Mouse (Mus musculus) adrenal gland, postnatal 4 days (tissue): ENCODE results near the gene Srf. TPM values are rescaled to one million over a fixed set of nuclear protein-coding genes. Genes with fewer than 3 reads are reported as not detected.
"Not testable (repeated sequence)": the region's sequence is repeated elsewhere in the genome, so short reads cannot be mapped to it uniquely, and the experiment has no call there.

ENCODE experiments used
- DNase-seq, 2 experiments: peaks; one replicate each; pipeline ENCODE4 v3.0.0; 2021 to 2022; ENCODE audit warnings: low spot score in 2 of 2, mixed read lengths in 2 of 2
- total RNA-seq, 2 experiments: library from RNA; stranded (reverse); gene quantifications; 2 replicates each; pipeline ENCODE4 v1.2.3; 2021

Srf gene
- total RNA-seq, 2 experiments from 2014 or later = 35.4 to 36.8 TPM

DNA sequence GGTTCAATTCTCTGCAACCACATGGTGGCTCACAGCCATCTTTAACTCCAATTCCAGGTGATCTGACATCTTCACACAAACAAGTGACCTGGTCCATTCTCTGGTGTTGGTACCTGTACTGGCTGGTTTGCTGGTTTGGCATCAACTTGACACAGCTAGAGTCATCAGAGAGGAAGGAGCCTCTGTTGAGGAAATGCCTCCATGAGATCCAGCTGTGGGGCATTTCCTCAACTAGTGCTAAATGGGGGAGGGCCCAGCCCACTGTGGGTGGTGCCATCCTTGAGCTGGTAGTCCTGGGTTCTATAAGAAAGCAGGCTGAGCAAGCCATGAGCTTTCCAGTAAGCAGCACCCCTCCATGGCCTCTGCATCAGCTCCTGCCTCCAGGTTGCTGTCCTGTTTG lies 1.3 kb upstream of the Srf start:
- DNase-seq = not testable (repeated sequence)

GRCm38 (mm10) chr17:46556584-46556945 lies 590 bp upstream of the Srf start:
- DNase-seq = no peak

DNA sequence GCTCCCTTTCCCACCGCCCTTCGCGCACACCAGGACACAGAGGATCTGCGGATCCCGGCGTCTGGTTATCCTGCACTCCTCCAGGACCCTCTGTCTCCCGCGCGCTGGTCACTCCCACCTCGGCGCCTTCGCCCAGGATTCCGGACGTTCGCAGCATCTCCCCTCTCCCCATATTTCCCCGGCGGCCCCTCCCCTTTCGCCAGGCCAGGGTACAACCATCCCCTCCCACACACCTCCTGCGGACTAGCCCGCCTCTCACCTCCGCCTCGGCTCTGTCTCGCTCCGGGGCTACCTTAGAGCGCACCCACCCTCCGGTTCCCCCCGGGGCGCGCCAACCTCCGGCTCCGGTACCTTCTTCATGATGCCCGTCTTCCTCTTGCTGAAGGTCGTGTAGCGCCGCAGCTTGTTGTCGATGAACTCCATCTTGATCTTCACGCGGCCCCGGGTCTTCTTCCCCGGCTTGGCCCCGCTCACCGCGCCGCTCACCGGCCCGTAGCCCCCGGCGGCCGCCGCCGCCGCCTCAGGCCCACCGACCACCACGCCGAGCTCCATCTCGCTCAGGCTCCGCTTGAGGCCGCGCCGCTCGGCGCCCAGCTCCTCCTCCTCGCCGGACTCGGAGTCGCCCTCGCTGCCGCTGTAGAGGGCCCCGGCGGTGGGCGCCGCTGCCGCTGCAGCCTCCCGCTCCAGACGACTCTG lies 850 bp downstream of the Srf start:
- DNase-seq = no peak

DNA sequence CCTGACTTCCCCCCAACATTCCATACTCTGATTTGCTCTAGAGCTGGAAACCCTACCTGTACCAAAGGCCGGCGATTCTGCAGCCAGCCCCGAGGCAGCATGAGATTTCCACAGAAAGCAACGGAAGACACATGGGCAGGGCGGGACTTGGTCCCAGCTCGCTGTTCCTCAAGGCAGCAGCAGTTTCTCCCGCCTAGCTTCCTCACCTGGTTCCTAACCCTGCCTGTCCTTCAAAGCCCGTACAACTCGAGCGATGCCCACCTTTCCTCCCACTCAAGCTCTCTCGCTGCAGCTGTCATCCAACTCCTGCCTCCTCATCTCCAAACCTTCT lies 1.4 kb downstream of the Srf start:
- DNase-seq = no peak

DNA sequence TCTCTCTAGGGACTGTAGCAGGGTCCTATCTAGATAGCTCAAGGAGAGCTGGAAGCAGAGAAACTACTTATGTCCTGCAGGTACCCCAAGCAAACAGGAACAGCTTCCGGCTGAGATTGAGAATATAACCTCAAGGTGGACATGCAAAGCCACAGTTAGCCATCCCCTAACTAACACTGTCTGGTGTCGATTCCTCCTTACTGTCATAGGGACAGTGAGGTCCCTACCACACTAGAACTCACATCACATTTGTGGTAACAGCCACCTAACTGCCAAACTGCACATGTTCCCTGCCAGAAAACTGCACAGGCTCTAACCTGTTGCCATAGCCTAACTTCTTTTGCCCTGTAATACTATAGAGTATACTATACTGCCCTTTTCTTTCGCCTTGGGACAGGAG lies 2.0 kb downstream of the Srf start:
- DNase-seq = no peak

DNA sequence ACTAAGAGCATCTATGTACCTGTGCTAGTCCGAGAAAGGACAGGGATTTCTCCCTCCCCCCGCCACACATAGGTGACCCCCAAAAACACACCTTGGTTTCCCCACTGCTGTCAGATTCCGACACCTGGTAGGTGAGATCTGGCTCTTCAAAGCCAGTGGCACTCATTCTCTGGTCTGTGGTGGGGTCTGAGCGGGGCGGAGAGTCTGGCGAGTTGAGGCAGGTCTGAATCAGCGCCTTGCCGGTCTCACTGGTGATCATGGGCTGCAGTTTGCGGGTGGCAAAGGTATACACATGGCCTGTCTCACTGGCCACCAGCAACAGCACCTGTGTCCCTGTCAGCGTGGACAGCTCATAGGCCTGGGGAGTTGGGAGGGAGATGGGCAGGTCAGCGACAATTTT lies 2.5 kb downstream of the Srf start:
- DNase-seq = no peak

DNA sequence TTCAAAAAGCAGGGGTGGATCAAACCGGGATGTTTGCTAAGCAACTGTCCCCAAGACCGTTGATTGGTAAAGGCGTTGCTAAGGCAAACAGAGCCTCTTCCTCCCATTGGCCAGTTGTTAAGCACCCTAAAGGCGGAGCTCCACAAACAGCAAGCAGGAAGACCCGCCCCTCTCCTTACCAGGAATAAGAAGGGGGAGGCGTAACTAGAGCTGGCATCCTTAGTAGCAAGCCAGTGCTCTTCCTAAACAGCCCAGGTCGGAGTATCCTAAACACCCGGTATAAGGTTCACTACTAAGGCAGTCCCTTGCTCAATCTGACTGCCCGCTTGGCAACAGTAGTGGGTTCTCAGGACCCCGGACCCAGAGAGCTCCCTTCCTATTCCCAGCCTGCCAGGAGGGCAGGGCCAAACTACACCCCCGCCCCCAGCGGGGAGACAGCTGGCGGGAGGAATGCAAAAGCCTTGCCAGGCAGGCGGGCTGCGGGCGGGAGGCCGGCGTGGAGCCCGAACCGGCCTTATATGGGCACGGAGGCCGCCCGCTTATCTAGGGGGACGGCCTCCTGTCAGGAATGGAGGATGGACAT lies 3.0 kb downstream of the Srf start:
- peak; percentile 73 to 82 for DNase-seq

- no peak for DNase-seq
Measured at GRCm38 (mm10) chr17:46552151-46552550, 3.8 kb downstream of the Srf start.

GRCm38 (mm10) chr17:46551369-46551768 lies 4.6 kb downstream of the Srf start:
- DNase-seq = no peak

- no peak for DNase-seq
Measured at GRCm38 (mm10) chr17:46550904-46551303, 5.1 kb downstream of the Srf start.

DNA sequence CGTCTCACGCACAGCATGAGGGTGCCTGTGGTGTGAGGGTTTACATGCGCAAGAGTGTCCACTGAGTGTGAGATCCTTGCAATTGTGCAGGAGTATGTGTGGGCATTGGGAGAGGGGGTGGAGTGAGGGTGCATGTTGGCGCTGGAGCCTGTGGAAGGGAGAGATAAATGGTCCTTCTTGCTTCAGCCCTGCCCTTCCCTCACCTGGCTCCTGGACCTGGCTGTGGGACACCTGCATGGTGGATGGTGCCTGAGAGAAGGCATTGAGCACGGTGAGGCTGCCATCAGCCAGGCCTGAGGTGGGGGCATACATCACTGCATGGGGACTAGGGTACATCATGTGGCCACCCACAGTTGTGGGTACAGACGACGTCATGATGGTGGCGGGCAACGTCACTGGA lies 6.3 kb downstream of the Srf start:
- no peak for DNase-seq

GRCm38 (mm10) chr17:46549193-46549592 lies 6.8 kb downstream of the Srf start:
- DNase-seq = no peak

DNA sequence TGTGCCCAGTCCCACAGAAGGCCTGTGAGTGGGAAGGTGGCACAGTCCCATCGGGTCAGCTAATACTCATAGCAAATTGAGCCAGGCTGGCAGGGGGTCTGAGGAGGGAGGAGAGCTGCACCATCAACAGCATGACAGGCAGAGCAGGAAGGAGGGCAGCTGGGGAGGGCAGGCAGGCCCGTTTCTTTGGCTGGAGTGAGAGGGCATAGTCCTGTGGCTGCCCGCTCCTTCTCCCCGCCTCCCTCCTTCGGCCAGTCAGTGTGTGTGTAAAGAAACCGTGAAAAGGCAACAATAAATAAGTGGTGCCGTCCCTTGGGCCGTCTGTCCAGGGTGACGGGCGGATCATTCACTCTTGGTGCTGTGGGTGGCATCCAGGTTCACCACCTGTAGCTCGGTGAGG lies 7.2 kb downstream of the Srf start:
- no peak for DNase-seq

DNA sequence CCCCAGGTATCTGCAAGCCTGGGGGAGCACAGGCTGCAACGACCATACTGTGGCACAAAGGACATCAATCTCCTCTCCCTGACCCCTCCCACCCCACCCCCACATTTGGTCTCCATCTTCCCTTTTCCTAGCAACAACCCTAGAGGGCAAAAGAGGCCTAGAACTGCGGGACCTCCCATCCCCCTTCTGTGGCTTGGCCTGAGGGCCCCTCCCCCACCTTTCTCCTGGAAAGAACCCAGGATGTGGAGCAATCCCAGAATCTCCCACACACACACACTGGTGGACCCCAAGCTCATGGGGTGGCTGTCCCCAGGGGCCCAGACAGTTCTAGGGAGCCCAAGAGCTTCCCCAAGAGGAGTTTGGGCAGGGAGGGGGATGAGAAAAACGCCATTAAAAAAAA lies 8.1 kb downstream of the Srf start:
- no peak for DNase-seq

GRCm38 (mm10) chr17:46546995-46547394 lies 9.0 kb downstream of the Srf start:
- no peak for DNase-seq

GRCm38 (mm10) chr17:46546591-46546990 lies 9.4 kb downstream of the Srf start:
- DNase-seq = no peak

- DNase-seq = peak; percentile 60 to 70
Measured at GRCm38 (mm10) chr17:46545813-46546564, 10.0 kb downstream of the Srf start, which contains the start of gene Cul9. Cul9 (minus strand) TSS chr17:46546388.

DNA sequence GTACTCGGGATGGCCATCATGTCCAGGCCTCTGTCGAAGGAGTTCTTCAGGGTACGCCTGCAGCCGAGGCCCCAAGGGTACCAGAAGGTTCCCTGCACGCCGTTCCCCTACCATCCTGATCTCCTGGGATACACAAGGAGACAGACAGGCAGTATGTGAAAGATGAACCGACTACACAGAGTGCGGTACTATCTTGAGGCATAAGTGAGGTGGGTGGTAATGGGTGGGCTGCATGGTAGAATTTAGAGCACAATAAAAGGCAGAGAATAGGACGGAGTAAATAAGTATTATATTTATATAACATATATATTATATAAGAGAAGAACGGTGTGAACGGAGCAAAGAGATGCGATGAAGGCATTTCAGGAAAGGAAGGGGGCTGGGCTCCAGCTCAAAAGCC lies 12.3 kb downstream of the Srf start:
- no peak for DNase-seq

DNA sequence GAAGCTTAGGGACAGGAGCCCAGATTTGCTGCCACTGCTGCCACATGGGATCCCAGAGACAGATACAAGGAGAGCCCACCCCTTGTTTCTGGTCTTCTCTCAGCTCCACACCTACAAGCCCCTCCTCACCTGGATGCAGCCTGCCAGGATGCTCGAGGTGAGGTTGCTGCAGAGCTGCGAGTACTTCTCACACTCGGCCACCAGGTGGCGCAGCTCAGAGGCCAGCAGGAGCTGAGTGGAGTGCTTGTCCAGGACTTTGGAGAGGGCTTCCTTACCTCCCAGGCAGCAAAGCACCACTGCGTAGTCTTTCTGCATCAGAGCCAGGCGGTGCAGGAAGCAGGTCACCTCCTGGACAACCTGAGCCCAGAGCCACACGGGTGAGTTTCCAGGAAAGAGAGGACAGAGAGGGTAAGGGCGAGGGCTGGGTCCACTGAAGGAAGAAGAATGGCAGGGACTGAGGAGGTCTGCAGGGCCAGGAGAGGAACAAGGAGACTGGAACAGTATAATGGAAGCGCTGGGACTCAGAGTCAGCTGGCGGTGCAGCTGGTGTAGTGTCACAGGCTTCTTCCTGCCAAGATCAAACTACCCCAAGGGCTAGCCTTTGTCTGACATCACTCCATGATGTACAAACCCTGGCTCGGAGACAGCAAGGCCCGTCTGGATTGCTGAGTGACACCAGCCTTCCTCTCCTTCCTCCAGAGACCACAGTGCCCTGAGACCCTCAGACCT lies 30.2 kb downstream of the Srf start:
- peak; percentile 51 to 61 for DNase-seq

DNA sequence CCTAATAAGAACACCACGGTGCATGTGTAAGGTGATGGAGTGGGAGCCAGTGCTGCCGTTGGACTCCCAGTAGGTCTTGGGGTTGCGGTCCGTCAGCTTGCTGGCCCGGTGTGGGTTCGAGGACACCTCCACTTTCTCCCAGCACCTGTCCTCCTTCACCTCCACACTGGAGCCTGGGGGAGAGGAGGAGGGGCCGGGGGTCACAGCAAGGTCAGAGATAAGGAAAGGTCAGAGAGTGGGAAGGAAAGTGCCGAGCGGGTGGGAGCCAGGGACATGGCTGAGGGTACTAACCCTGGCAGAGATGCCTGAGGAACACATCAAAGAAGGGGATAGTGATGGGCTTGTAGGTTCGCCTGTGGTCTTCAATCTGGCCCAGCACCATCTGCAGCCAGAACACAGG lies 30.9 kb downstream of the Srf start:
- DNase-seq = no peak

GRCm38 (mm10) chr17:46521963-46522668 lies 33.9 kb downstream of the Srf start:
- no peak for DNase-seq
